Comparison of ENCODE assay signal across 8 mouse cellular contexts in genomic region chr4:54966161-54966806, GRCm38 (mm10). TPM values are rescaled to one million over a fixed set of nuclear protein-coding genes. Genes with fewer than 3 reads are reported as not detected.
A peak's percentile ranks its signal among the peaks of the same experiment; 100 is the strongest.
DNase-seq lines count a peak whose midpoint lies in the region; ATAC-seq and TF ChIP-seq lines count a peak whose summit lies in the region.

No protein-coding gene starts in this region.

- H3K36me3 ChIP-seq in intestine, embryonic 14.5 days (ENCODE audit: control insufficient read depth, insufficient read depth, low read length) = no peaks in the 10 kb centered on the region
- H3K36me3 ChIP-seq in midbrain, postnatal 0 days (ENCODE audit: insufficient read depth, low read length) = no peaks in the 10 kb centered on the region

- no peaks in the 10 kb centered on the region for H3K9me3 ChIP-seq in intestine, embryonic 14.5 days (ENCODE audit: control insufficient read depth, low read length)
- H3K9me3 ChIP-seq in midbrain, postnatal 0 days (ENCODE audit: low read length) = no peaks in the 10 kb centered on the region

- 0 out of 2 replicates have a peak overlapping the region, but pooled peaks have one; percentile 1 for H3K4me3 ChIP-seq in intestine, embryonic 14.5 days (ENCODE audit: low read depth, low read length)
- no peak overlapping the region for H3K4me3 ChIP-seq in midbrain, postnatal 0 days (ENCODE audit: low read depth, low read length)

- ATAC-seq in intestine, embryonic 14.5 days (replicated peaks; ENCODE audit: low FRiP score, low TSS enrichment, low read depth) = 0 out of 2 replicates have a peak, but pooled peaks have one; percentile 44
- ATAC-seq in midbrain, postnatal 0 days (ENCODE audit: low FRiP score) = no peak
- ATAC-seq in erythroblast, adult 5-6 weeks (replicated peaks; ENCODE audit: low FRiP score, poor library complexity, severe bottlenecking) = no peak

- H3K27me3 ChIP-seq in intestine, embryonic 14.5 days (replicated peaks; ENCODE audit: control insufficient read depth, insufficient read depth, low read length) = no peaks in the 10 kb centered on the region
- H3K27me3 ChIP-seq in midbrain, postnatal 0 days (ENCODE audit: insufficient read depth, low read length) = no peaks in the 10 kb centered on the region

- H3K27ac ChIP-seq in intestine, embryonic 14.5 days (ENCODE audit: low read depth) = peak overlapping the region; percentile 47
- H3K27ac ChIP-seq in midbrain, postnatal 0 days (ENCODE audit: low read depth, low read length) = peak overlapping the region; percentile 13

- 27% methylated on average over 17 of the region's 17 CpGs for WGBS in intestine, embryonic 14.5 days
- WGBS in midbrain, postnatal 0 days = 64% methylated on average over 17 of the region's 17 CpGs

- H3K4me2 ChIP-seq in intestine, embryonic 14.5 days (ENCODE audit: low read length) = peak overlapping the region; percentile 36
- H3K4me2 ChIP-seq in midbrain, postnatal 0 days (ENCODE audit: low read depth, low read length, poor library complexity, severe bottlenecking) = peak overlapping the region; percentile 1; the same call in 1 of the 2 replicates

- TF ChIP-seq CTCF in midbrain, postnatal 0 days (IDR thresholded peaks at IDR 0.05) = no peak

- no peak overlapping the region for H3K9ac ChIP-seq in intestine, embryonic 14.5 days (ENCODE audit: low read length)
- H3K9ac ChIP-seq in midbrain, postnatal 0 days (replicated peaks; ENCODE audit: low read length, poor library complexity, severe bottlenecking) = no peak overlapping the region

- intact Hi-C loops in left cerebral cortex, postnatal 36 days (cut with DNase I) = no loop called here

- peaks cover 32% of the 10 kb centered on the region for H3K4me1 ChIP-seq in intestine, embryonic 14.5 days (replicated peaks; ENCODE audit: control insufficient read depth, insufficient read depth, low read length)
- peaks cover 10% of the 10 kb centered on the region for H3K4me1 ChIP-seq in midbrain, postnatal 0 days (ENCODE audit: insufficient read depth, low read length)

- DNase-seq in cerebellum, adult 18-20 months = peak; percentile 20 to 33
- DNase-seq in cerebellum, postnatal 14 days = no peak
- peak; percentile 48 to 52 for DNase-seq in adrenal gland, adult 18-20 months (ENCODE audit: low spot score in 2 of 2)
- DNase-seq in frontal cortex, adult 2 months (ENCODE audit: extremely low spot score in 1 of 2, low spot score in 1 of 2) = peak; percentile 56 to 81
- peak; percentile 73 for DNase-seq in intestine, embryonic 14.5 days (ENCODE audit: low spot score)
- peak; percentile 72 to 76 for DNase-seq in left cerebral cortex, postnatal 36 days (ENCODE audit: low spot score in 2 of 2)
- peak; percentile 55 for DNase-seq in midbrain, postnatal 0 days (ENCODE audit: low spot score)

RNA-seq across cellular contexts. Expression of gene Zfp462, which starts 21.4 kb away (rescaled TPM):
- 10 to 100 TPM; 34.7 to 37.7 TPM for total RNA-seq in adrenal gland, adult 18-20 months (2021)
- polyA plus RNA-seq in frontal cortex, adult 2 months (2012; rRNA removed) = 20.7 and 23.0 TPM in 2 replicates
- 3.5 and 5.1 TPM in 2 replicates for polyA plus RNA-seq in intestine, embryonic 14.5 days (2014; fragmentation: Nextera tagmentation; extraction: Ambion mirVana)
- total RNA-seq in left cerebral cortex, postnatal 36 days (2021) = 10 to 100 TPM; 37.7 to 71.3 TPM
- 51.5 and 55.2 TPM in 2 replicates for total RNA-seq in midbrain, postnatal 0 days (2014; rRNA removed)
- 6.2 and 9.1 TPM in 2 replicates for polyA plus RNA-seq in midbrain, postnatal 0 days (2015; fragmentation: Nextera tagmentation; extraction: Ambion mirVana)
- total RNA-seq in erythroblast, adult 5-6 weeks (2015; ENCODE audit: low replicate concordance) = 0.84 and 0.96 TPM in 2 replicates
- total RNA-seq in erythroblast, adult 5-6 weeks (2017; ENCODE audit: low replicate concordance) = not detected in 2 replicates

Comparison
In these comparisons a context has a peak if more than half of its experiments do, and no peak if none do; other contexts are left out.
1. DNase-seq: peak in cerebellum, adult 18-20 months (2 of 2), adrenal gland, adult 18-20 months (2 of 2), frontal cortex, adult 2 months (2 of 2), intestine, embryonic 14.5 days (single experiment), left cerebral cortex, postnatal 36 days (2 of 2) and midbrain, postnatal 0 days (single experiment); none in cerebellum, postnatal 14 days (0 of 2).
2. RNA of gene Zfp462, which starts 21.4 kb away (total RNA-seq): 37.7 to 71.3 TPM in left cerebral cortex, postnatal 36 days, 51.5 to 55.2 TPM in midbrain, postnatal 0 days and 34.7 to 37.7 TPM in adrenal gland, adult 18-20 months; 0.84 to 0.96 TPM in erythroblast, adult 5-6 weeks; every median in the first group is over 10 times any median in the second.